Mouse (Mus musculus) ES-E14 (cell line): ENCODE data around the gene Tent4a. TPM values are rescaled to one million over a fixed set of nuclear protein-coding genes. Genes with fewer than 3 reads are reported as not detected.

Source experiments
- DNase-seq: peaks from one replicate; pipeline ENCODE4 v3.0.0-alpha.2; 2013; ENCODE audit warnings: low read depth, low spot score
- H3K27ac ChIP-seq: 2 replicates; pipeline ENCODE4 v1.5.1; 2012; ENCODE audit warnings: low read depth, mild to moderate bottlenecking, low read length, moderate library complexity, mixed read lengths; ENCODE audit not compliant: poor library complexity, insufficient read depth, severe bottlenecking
- H3K36me3 ChIP-seq: 2 replicates; pipeline ENCODE4 v1.6.1; 2012; ENCODE audit warnings: mild to moderate bottlenecking, low read length, moderate library complexity, mixed read lengths; ENCODE audit not compliant: control insufficient read depth, poor library complexity, insufficient read depth, severe bottlenecking
- H3K4me1 ChIP-seq, 2 experiments: fragments of 150-350 bp in 1 of 2; sonication (generic) in 1 of 2; 2 replicates each; pipeline ENCODE4 v1.6.1; 2012; ENCODE audit warnings: low read length in 2 of 2, mild to moderate bottlenecking in 1 of 2, mixed read lengths in 1 of 2; ENCODE audit not compliant: control insufficient read depth in 2 of 2, insufficient read depth in 2 of 2, poor library complexity in 1 of 2
- H3K4me3 ChIP-seq, 2 experiments: fragments of 150-350 bp in 1 of 2; sonication (generic) in 1 of 2; 2 replicates each; pipeline ENCODE4 v1.5.1; 2012; ENCODE audit warnings: low read length in 2 of 2, low read depth in 1 of 2, mild to moderate bottlenecking in 1 of 2, mixed read lengths in 1 of 2; ENCODE audit not compliant: insufficient read depth in 1 of 2, poor library complexity in 1 of 2, severe bottlenecking in 1 of 2
- H3K9ac ChIP-seq: 2 replicates; pipeline ENCODE4 v1.6.1; 2012; ENCODE audit warnings: low read depth, mild to moderate bottlenecking, low read length, mixed read lengths; ENCODE audit not compliant: poor library complexity, insufficient read depth, severe bottlenecking
- H3K9me3 ChIP-seq: fragments of 150-350 bp; sonication (generic); 2 replicates; pipeline ENCODE4 v1.6.1; 2012; ENCODE audit warnings: low read depth, mild to moderate bottlenecking, low read length; ENCODE audit not compliant: control insufficient read depth, insufficient read depth
- CHD2 ChIP-seq: IDR thresholded peaks from 2 replicates; pipeline ENCODE4 v1.6.1; 2014; ENCODE audit warnings: mild to moderate bottlenecking, low read depth, low read length, inconsistent platforms
- HCFC1 ChIP-seq: IDR thresholded peaks from 2 replicates; pipeline ENCODE4 v1.6.1; 2012; ENCODE audit warnings: low read length, inconsistent platforms, borderline replicate concordance; ENCODE audit not compliant: insufficient read depth
- MAFK ChIP-seq: IDR thresholded peaks from 2 replicates; pipeline ENCODE4 v1.6.1; 2014; ENCODE audit warnings: mild to moderate bottlenecking, low read depth, low read length, inconsistent platforms; ENCODE audit not compliant: insufficient read depth
- ZC3H11A ChIP-seq: IDR thresholded peaks from 2 replicates; pipeline ENCODE4 v1.6.1; 2012; ENCODE audit warnings: low read depth, mild to moderate bottlenecking, inconsistent platforms, low read length, borderline replicate concordance
- ZNF384 ChIP-seq: IDR thresholded peaks from 2 replicates; pipeline ENCODE4 v1.6.1; 2012; ENCODE audit warnings: low read depth, low read length, inconsistent platforms
- in situ Hi-C, 2 experiments: fragments of 600-800 bp; cut with MboI; formaldehyde crosslinking; loops; one replicate each; pipeline ENCODE4 v1.15.1; 2025; ENCODE audit warnings: low sequenced_read_pairs in 2 of 2, inconsistent platforms in 1 of 2; ENCODE audit not compliant: unreplicated experiment in 2 of 2
- total RNA-seq: library from RNA; depleted of rRNA; stranded (reverse); fragments of 300-350 nt; gene quantifications from 2 replicates; pipeline ENCODE4 v1.2.3, GENCODE M21; 2012; rRNA removed

Gene Tent4a
- total RNA-seq, 1 experiment = 20.0 TPM

- no peak for DNase-seq
- H3K27ac ChIP-seq = no peak overlapping the region
- no peaks in the 10 kb centered on the region for H3K4me1 ChIP-seq
- no peaks in the 10 kb centered on the region for H3K36me3 ChIP-seq
- no peak for TF ChIP-seq HCFC1
- no peak for TF ChIP-seq ZC3H11A
- no peak for TF ChIP-seq ZNF384
- TF ChIP-seq MAFK = no peak
- TF ChIP-seq CHD2 = no peak
- H3K9me3 ChIP-seq = no peaks in the 10 kb centered on the region
- in situ Hi-C loops = no loop called here
- no peak overlapping the region for H3K4me3 ChIP-seq
- H3K9ac ChIP-seq = no peak overlapping the region
Observed at GRCm38 (mm10) chr13:69458891-69459290, 75.5 kb downstream of the Tent4a start.

DNA sequence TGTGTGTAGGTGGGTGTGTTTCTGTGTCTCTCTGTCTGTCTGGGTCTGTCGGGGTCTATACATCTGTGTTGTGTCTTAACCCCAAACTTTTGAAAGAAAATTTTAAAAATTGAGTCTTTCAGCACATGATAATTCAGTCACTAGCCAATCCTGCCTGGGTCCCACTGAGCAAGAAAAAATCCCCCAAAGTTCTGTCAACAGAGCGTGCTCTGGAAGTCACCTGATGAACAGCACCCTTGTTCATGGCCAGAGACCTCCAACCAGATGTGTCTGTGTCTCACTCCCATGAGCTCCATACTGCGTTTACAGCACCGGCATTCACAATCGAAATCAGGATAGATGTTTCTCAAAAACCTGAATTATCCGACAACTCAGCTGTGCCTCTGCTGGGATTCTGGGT, 76.0 kb downstream of the Tent4a start:
- in situ Hi-C loops = no loop called here
- Histone ChIP-seq H3K27ac (no peak overlapping the region), H3K4me1 (no peaks in the 10 kb centered on the region), H3K36me3 (no peaks in the 10 kb centered on the region), H3K9ac (no peak overlapping the region), H3K4me3 (no peak overlapping the region), H3K9me3 (no peaks in the 10 kb centered on the region)
- no peak for TF ChIP-seq CHD2
- no peak for TF ChIP-seq MAFK
- no peak for TF ChIP-seq ZNF384
- no peak for TF ChIP-seq HCFC1
- TF ChIP-seq ZC3H11A = no peak
- DNase-seq = no peak

GRCm38 (mm10) chr13:69457105-69457504, 77.3 kb downstream of the Tent4a start:
- Histone ChIP-seq H3K4me1 (no peaks in the 10 kb centered on the region), H3K9ac (no peak overlapping the region), H3K4me3 (no peak overlapping the region), H3K27ac (no peak overlapping the region), H3K9me3 (no peaks in the 10 kb centered on the region), H3K36me3 (no peaks in the 10 kb centered on the region)
- in situ Hi-C loops = no loop called here
- TF ChIP-seq MAFK = no peak
- no peak for TF ChIP-seq ZC3H11A
- no peak for TF ChIP-seq HCFC1
- TF ChIP-seq ZNF384 = no peak
- no peak for TF ChIP-seq CHD2
- no peak for DNase-seq

DNA sequence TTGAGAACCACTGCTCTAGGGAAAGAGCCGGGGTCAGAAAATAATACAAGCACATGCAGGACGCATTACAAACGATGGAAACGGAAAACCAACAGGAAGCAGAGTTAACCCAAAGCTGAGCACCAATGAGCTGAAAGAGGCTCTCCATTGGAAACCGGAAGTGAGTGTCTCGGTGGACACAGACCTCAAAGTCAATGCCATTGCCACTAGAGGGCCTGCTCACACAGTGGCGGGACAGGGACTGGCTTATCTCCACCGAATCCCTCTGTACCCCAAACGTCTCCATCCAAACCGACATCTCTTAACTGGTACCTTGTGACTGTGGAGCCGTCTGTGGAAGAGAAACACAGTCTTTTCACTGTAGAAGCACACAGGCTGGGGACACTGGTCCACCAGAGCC, 77.8 kb downstream of the Tent4a start:
- Histone ChIP-seq H3K4me1 (no peaks in the 10 kb centered on the region), H3K4me3 (no peak overlapping the region), H3K9ac (no peak overlapping the region), H3K27ac (no peak overlapping the region), H3K36me3 (no peaks in the 10 kb centered on the region), H3K9me3 (no peaks in the 10 kb centered on the region)
- no peak for DNase-seq
- in situ Hi-C loops = no loop called here
- TF ChIP-seq HCFC1 (no peak), CHD2 (no peak), ZC3H11A (no peak), ZNF384 (no peak), MAFK (no peak)

DNA sequence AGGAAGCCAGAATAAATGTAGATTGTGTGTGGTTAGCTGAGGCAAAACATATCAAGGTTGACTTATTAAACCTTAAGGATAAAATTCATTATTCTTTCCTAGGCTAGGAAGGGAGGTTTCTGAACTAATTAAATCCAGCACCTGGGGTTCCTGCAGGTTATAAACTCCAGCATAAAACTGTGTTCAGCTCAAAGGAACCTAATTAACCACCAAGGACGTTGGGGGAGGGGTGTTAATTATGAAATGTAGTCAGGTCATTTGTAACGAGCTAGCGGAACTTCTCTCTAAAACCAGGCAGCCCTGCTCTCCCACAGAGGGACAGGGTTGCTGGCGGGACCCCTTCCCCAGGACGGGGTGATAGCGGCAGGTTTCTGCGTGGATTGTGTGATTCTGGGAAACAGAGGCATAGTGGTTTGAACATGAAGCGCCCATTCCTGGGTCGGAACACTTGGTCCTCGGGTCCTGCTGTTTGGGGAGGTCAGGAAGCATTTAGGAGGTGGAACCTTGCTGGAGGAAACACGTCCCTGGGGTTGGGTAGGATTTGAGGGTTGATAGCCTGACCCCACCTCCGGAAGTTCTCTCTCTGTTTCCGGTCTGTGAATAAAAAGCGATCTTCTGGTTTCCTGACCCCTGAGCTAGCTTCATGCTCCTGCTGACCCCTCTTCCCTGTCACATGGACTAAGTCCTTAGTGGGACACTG, 78.8 kb downstream of the Tent4a start:
- Histone ChIP-seq H3K36me3 (no peaks in the 10 kb centered on the region), H3K4me1 (no peaks in the 10 kb centered on the region), H3K9me3 (no peaks in the 10 kb centered on the region), H3K27ac (no peak overlapping the region), H3K4me3 (no peak overlapping the region), H3K9ac (no peak overlapping the region)
- TF ChIP-seq CHD2 (no peak), HCFC1 (no peak), MAFK (no peak), ZC3H11A (no peak), ZNF384 (no peak)
- DNase-seq = no peak
- in situ Hi-C loops = no loop called here

Other genes with a start within 250 kb of the Tent4a start
- gene Nsun2, start 871 bp downstream of the Tent4a start, total RNA-seq = 220 TPM in 2 replicates
- 11.5 and 13.5 TPM in 2 replicates for gene Srd5a1, start 76.8 kb upstream of the Tent4a start, total RNA-seq
- gene Ube2ql1, start 205.3 kb upstream of the Tent4a start, total RNA-seq = 0.21 and 0.76 TPM in 2 replicates